Mouse (Mus musculus): Measurements from ENCODE around the gene Irs3.

GRCm38 (mm10) chr5:137629306-137629721 lies 16.2 kb downstream of the Irs3 start:
- no peak for TF ChIP-seq CTCF (IDR thresholded peaks at IDR 0.05; ENCODE audit: control insufficient read depth, insufficient read depth, insufficient replicate concordance, low read depth, low read length)
- TF ChIP-seq POLR2A (IDR thresholded peaks at IDR 0.05; ENCODE audit: control insufficient read depth, low read depth, low read length) = no peak; the same call in 1 of the 2 replicates

Measured in testis, adult 2 months (tissue).